Mouse (Mus musculus) C2C12 (cell line): ENCODE measurements around the gene Sobp.

Experiments
- CEBPB ChIP-seq: IDR thresholded peaks from one replicate; pipeline ENCODE4 v1.6.1; 2011; ENCODE audit warnings: low read depth, mild to moderate bottlenecking, control low read depth, moderate library complexity
- CTCF ChIP-seq: IDR thresholded peaks from one replicate; pipeline ENCODE4 v1.5.1; 2011; ENCODE audit not compliant: control insufficient read depth, insufficient read depth, insufficient read length
- FOSL1 ChIP-seq: IDR thresholded peaks from one replicate; pipeline ENCODE4 v1.8.0; 2011; ENCODE audit warnings: mild to moderate bottlenecking, low read length; ENCODE audit not compliant: poor library complexity, insufficient read depth, severe bottlenecking
- MAX ChIP-seq: IDR thresholded peaks from one replicate; pipeline ENCODE4 v1.6.1; 2011; ENCODE audit warnings: mild to moderate bottlenecking, control low read depth
- MYOG ChIP-seq: IDR thresholded peaks from one replicate; pipeline ENCODE4 v1.6.1; 2011; ENCODE audit not compliant: control insufficient read depth, insufficient read length; ENCODE audit errors: extremely low read depth
- USF1 ChIP-seq: IDR thresholded peaks from one replicate; pipeline ENCODE4 v1.6.1; 2011; ENCODE audit warnings: low read depth, mild to moderate bottlenecking, control low read depth, moderate library complexity

DNA sequence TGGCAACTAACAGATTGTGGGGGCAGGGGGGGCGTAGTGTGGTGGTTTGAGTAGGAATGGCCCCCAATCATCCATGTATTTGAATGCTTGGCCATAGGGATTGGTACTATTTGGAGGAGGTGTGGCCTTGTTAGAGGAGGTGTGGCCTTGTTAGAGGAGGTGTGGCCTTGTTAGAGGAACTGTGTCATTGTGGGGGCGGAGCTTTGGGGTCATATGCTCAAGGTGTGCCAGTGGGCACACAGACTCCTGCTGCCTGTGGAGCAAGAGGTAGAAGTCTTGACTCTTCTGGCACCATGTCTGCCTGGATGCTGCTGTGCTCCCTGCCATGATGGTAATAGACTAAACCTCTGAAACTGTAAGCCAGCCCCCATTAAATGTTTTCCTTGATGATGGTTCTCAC is 25.9 kb upstream of the Sobp start:
- TF ChIP-seq CTCF, result no peak
- TF ChIP-seq MAX, result no peak
- no peak for TF ChIP-seq CEBPB
- TF ChIP-seq USF1, result no peak
- no peak for TF ChIP-seq FOSL1
- TF ChIP-seq MYOG, result no peak
